In genomic region chr7:142433623-142434022, GRCm38 (mm10) we compare ENCODE assay signal across 17 mouse cellular contexts. TPM values are rescaled to one million over a fixed set of nuclear protein-coding genes. Genes with fewer than 3 reads are reported as not detected.
DNase-seq lines count a peak whose midpoint lies in the region; ATAC-seq lines count a peak whose summit lies in the region.
"Had no signal": no experiment of that assay in that cellular context is flagged by ENCODE, and none has a peak within 500 bp of the region (broad histone marks: within the 10 kb centered on the region; RNA-seq: fewer than 3 reads in every experiment).

No protein-coding gene starts in this region.

- no peaks in the 10 kb centered on the region for H3K36me3 ChIP-seq in kidney, embryonic 15.5 days
- H3K36me3 ChIP-seq in intestine, embryonic 16.5 days (ENCODE audit: control insufficient read depth, insufficient read depth, low read length) = no peaks in the 10 kb centered on the region
- H3K36me3 ChIP-seq: midbrain, embryonic 10.5 days had no signal

- H3K9me3 ChIP-seq in kidney, embryonic 15.5 days (replicated peaks) = no peaks in the 10 kb centered on the region
- H3K9me3 ChIP-seq in intestine, embryonic 16.5 days (ENCODE audit: control insufficient read depth, low read length) = no peaks in the 10 kb centered on the region
- H3K9me3 ChIP-seq: midbrain, embryonic 10.5 days had no signal

- H3K4me1 ChIP-seq in kidney, embryonic 15.5 days = peaks cover 40% of the 10 kb centered on the region
- peaks cover 34% of the 10 kb centered on the region for H3K4me1 ChIP-seq in intestine, embryonic 16.5 days (ENCODE audit: control insufficient read depth, insufficient read depth, low read length)

- no peak overlapping the region for H3K4me2 ChIP-seq in kidney, embryonic 15.5 days
- peak overlapping the region; percentile 40 for H3K4me2 ChIP-seq in intestine, embryonic 16.5 days (ENCODE audit: low read depth, low read length)

- 44% methylated on average over 19 of the region's 19 CpGs for WGBS in kidney, embryonic 15.5 days
- WGBS in intestine, embryonic 16.5 days = 14% methylated on average over 19 of the region's 19 CpGs

- no peak for ATAC-seq in kidney, embryonic 15.5 days (replicated peaks; ENCODE audit: low FRiP score)
- no peak; the same call in 1 of the 2 replicates for ATAC-seq in intestine, embryonic 16.5 days
- no peak for ATAC-seq in inflammation-experienced regulatory T-cells, adult 6 months

- peak; percentile 58 to 62 for DNase-seq in cerebellum, postnatal 14 days
- no peak for DNase-seq in cerebellum, adult 11-12 months
- DNase-seq in kidney, postnatal 25 days = no peak
- peak; percentile 95 for DNase-seq in Muller cell, postnatal 12 days (ENCODE audit: inconsistent ontology term)
- no peak for DNase-seq in yolk sac, embryonic 10.5 days (ENCODE audit: low spot score)
- DNase-seq: adrenal gland, postnatal 10 days; gastrocnemius, postnatal 36 days; kidney, adult 18-20 months; layer of hippocampus, postnatal 36 days; thymus, postnatal 25 days had no signal

- H3K4me3 ChIP-seq in kidney, embryonic 15.5 days (replicated peaks) = no peak overlapping the region
- H3K4me3 ChIP-seq in intestine, embryonic 16.5 days (ENCODE audit: low read length) = no peak overlapping the region
- H3K4me3 ChIP-seq: erythroblast, embryonic 14.5 days; midbrain, embryonic 10.5 days had no signal

- peak overlapping the region; percentile 46 for H3K27ac ChIP-seq in kidney, embryonic 15.5 days
- H3K27ac ChIP-seq in intestine, embryonic 16.5 days (ENCODE audit: low read length) = peak overlapping the region; percentile 77
- H3K27ac ChIP-seq: midbrain, embryonic 10.5 days had no signal

- no peak overlapping the region for H3K9ac ChIP-seq in kidney, embryonic 15.5 days
- peak overlapping the region; percentile 57 for H3K9ac ChIP-seq in intestine, embryonic 16.5 days (ENCODE audit: low read depth, low read length)

- H3K27me3 ChIP-seq in kidney, embryonic 15.5 days = no peaks in the 10 kb centered on the region
- no peaks in the 10 kb centered on the region for H3K27me3 ChIP-seq in intestine, embryonic 16.5 days (replicated peaks; ENCODE audit: control insufficient read depth, insufficient read depth, low read length)
- H3K27me3 ChIP-seq: Patski had no signal

RNA-seq across cellular contexts. Expression of gene Syt8, which starts 1.0 kb away (rescaled TPM):
- 0.62 and 1.3 TPM in 2 replicates for polyA plus RNA-seq in kidney, embryonic 15.5 days (2015; fragmentation: Nextera tagmentation; extraction: Ambion mirVana)
- 8.8 and 10.4 TPM in 2 replicates for polyA plus RNA-seq in intestine, embryonic 16.5 days (2015; fragmentation: Nextera tagmentation; extraction: Ambion mirVana)
- not detected for polyA plus RNA-seq in inflammation-experienced regulatory T-cells, adult 6 months (2017; shearing (Covaris generic))
- polyA plus RNA-seq: erythroblast, embryonic 14.5 days; midbrain, embryonic 10.5 days had no signal

RNA-seq across cellular contexts. Expression of gene Tnni2, which starts 8.0 kb away (rescaled TPM):
- 19.0 and 45.8 TPM in 2 replicates for polyA plus RNA-seq in kidney, embryonic 15.5 days (2015; fragmentation: Nextera tagmentation; extraction: Ambion mirVana)
- 4.3 and 4.7 TPM in 2 replicates for polyA plus RNA-seq in intestine, embryonic 16.5 days (2015; fragmentation: Nextera tagmentation; extraction: Ambion mirVana)
- polyA plus RNA-seq in inflammation-experienced regulatory T-cells, adult 6 months (2017; shearing (Covaris generic)) = not detected
- polyA plus RNA-seq: erythroblast, embryonic 14.5 days had no signal

RNA-seq across cellular contexts. Expression of gene Lsp1, which starts 27.0 kb away (rescaled TPM):
- polyA plus RNA-seq in kidney, embryonic 15.5 days (2015; fragmentation: Nextera tagmentation; extraction: Ambion mirVana) = 115 and 139 TPM in 2 replicates
- 125 and 134 TPM in 2 replicates for polyA plus RNA-seq in intestine, embryonic 16.5 days (2015; fragmentation: Nextera tagmentation; extraction: Ambion mirVana)
- 1,000 to 10,000 TPM; 1,183 to 1,943 (median 1,210) TPM for polyA plus RNA-seq in inflammation-experienced regulatory T-cells, adult 6 months (2017; shearing (Covaris generic))

RNA-seq across cellular contexts. Expression of gene Ctsd, which starts 45.8 kb away (rescaled TPM):
- 294 and 312 TPM in 2 replicates for polyA plus RNA-seq in kidney, embryonic 15.5 days (2015; fragmentation: Nextera tagmentation; extraction: Ambion mirVana)
- 395 and 444 TPM in 2 replicates for polyA plus RNA-seq in intestine, embryonic 16.5 days (2015; fragmentation: Nextera tagmentation; extraction: Ambion mirVana)
- polyA plus RNA-seq in inflammation-experienced regulatory T-cells, adult 6 months (2017; shearing (Covaris generic)) = 100 to 1,000 TPM; 259 to 561 (median 285) TPM

RNA-seq across cellular contexts. Expression of gene Gm49369, which starts 51.2 kb away (rescaled TPM):
- 1.2 and 2.5 TPM in 2 replicates for polyA plus RNA-seq in kidney, embryonic 15.5 days (2015; fragmentation: Nextera tagmentation; extraction: Ambion mirVana)
- 0.43 and 2.3 TPM in 2 replicates for polyA plus RNA-seq in intestine, embryonic 16.5 days (2015; fragmentation: Nextera tagmentation; extraction: Ambion mirVana)
- polyA plus RNA-seq in inflammation-experienced regulatory T-cells, adult 6 months (2017; shearing (Covaris generic)) = 1 to 10 TPM in 1 of 3 experiments, under 1 TPM in 1, not detected in 1; 0.63 to 1.9 TPM
- polyA plus RNA-seq: midbrain, embryonic 10.5 days; small intestine, adult 2 months had no signal

Comparison
In these comparisons a context has a peak if more than half of its experiments do, and no peak if none do; other contexts are left out.
1. DNase-seq: peak in cerebellum, postnatal 14 days (2 of 2) and Muller cell, postnatal 12 days (single experiment); none in cerebellum, adult 11-12 months (single experiment), kidney, postnatal 25 days (0 of 2) and yolk sac, embryonic 10.5 days (single experiment).